Mouse (Mus musculus) gastrocnemius, postnatal 4 days (tissue): ENCODE data around the gene A630073D07Rik. TPM values are rescaled to one million over a fixed set of nuclear protein-coding genes. Genes with fewer than 3 reads are reported as not detected.
"Not testable (repeated sequence)": the region's sequence is repeated elsewhere in the genome, so short reads cannot be mapped to it uniquely, and the experiment has no call there.

Source experiments
- DNase-seq, 2 experiments: peaks; one replicate each; pipeline ENCODE4 v3.0.0; 2021 to 2022; ENCODE audit warnings: low spot score in 2 of 2, mixed read lengths in 2 of 2
- long read RNA-seq, 2 experiments: library from polyadenylated mRNA; stranded (forward); transcript quantifications; one replicate each; pipeline ENCODE4 v2.0.0; 2021
- total RNA-seq, 2 experiments: library from RNA; stranded (reverse); gene quantifications; 2 replicates each; pipeline ENCODE4 v1.2.3; 2021

A630073D07Rik gene
- total RNA-seq, result not detected
- long read RNA-seq, experiment 1, result 0 reads
- long read RNA-seq, experiment 2, result 0 reads

DNA sequence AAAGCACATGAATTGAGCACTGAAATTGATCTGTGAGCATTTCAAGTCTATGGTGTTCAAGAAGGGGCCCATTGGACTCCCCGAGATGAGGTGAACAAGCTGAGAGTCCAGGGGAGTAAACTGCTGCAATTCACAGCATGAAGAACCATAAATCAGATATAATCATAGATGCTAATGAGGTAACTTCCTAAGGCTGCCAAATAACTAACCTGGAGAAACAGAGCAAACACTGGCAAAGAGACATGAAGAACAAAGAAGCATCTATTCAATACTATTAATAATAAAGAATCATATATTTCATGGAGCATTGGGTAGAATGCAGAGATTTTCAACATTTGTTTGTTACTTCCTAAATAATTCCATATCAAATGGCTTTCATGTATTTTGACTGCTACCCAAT lies at the start of gene A630073D07Rik:
TSS of gene A630073D07Rik (minus strand) at position 101 of the 400 bp plus-strand sequence.
- DNase-seq, result no peak

DNA sequence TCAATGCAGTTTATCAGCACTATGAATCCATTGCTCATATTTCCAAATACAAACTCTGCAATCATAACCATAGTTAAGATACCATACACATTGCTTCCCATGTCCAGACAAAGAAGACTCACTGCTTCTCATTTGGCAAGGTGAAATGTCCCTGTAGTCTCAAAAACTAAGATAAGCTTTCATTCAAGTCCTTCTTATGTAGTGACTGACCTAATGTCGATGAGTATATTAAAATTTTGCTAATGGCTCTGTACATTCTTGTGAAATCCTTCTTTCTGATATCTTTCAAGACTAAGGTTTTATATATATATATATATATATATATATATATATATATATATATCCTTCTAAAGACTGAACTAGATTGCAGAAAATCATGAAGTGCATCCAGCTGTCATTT lies 49.6 kb upstream of the A630073D07Rik start, which contains the start of gene Tas2r121:
TSS of gene Tas2r121 (minus strand) at position 101 of the 400 bp plus-strand sequence.
- no peak for DNase-seq

DNA sequence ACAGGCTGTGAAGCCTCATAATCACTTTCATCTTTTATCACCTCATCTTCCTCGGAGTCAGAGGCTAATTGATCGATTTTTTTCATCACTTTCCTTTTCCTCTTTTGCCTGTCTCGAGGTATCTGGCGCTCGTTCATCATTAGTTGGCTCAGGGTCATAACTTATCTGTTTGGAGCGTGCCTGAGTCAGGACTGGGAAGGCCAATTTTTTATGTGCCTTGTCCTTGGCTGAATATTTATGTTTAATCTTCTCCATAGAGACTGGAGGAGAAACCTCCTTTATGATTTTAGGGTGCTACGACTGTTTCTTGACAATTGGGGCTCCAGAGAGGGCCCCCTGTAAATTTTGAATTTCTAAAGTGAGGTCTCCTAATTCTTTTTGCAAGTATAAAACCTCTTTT lies 40.3 kb upstream of the A630073D07Rik start:
- DNase-seq, result not testable (repeated sequence)

DNA sequence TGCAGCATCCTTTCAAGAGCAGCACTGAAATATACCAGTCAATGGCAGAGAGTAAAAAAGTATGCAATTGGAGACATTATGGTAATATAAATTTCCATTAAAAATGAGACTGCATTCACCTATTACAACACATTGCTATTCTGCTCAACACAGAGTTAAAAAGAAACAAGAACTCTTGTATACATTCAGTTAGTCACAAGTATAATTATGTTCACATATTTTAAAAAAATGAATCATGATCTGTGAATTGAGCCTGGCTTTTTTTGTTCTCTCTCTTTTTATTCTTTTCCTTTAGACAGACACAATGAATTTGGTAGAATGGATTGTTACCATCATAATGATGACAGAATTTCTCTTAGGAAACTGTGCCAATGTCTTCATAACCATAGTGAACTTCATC lies 5.3 kb upstream of the A630073D07Rik start, which contains the start of gene Tas2r120:
TSS of gene Tas2r120 (plus strand) at position 301 of the 400 bp plus-strand sequence.
- DNase-seq, result no peak

DNA sequence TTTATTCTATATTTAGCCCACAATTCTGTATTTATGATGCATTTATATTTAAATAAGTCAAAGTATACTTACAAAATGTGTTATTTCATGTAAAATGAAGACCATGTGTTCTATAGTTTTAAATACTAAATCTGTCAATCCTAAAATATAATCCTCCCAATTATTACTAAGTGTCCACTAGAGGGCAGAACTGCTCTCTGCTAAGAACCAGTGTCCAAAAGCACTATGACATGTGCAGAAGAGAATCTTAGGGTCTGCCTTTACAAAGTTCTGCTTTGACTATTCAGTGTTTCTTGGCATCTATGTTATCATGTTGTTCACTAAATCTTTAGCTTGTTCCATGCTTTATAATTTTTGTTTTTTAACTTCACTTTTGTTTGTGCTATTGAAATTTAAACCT lies 1.9 kb downstream of the A630073D07Rik start:
- DNase-seq, result no peak

DNA sequence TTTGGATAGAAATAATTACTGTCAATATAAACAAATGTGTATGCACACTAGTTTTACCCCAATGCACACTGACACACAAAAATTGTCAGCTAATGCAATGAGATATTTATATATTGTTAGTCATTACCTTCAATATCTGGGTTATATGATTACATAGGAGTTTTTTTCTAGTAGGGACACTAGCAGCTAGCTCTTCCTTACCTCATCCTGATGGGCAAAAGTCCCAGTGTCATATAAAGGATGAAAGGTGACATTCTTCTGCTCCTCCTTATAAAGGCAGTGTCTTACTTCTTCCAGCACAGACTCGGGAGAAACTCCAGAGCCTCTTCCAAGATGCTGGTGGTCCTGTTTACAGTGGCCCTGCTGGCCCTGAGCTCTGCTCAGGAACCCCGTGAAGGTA lies 55.7 kb downstream of the A630073D07Rik start, which contains the start of gene Prp2:
TSS of gene Prp2 (plus strand) at position 301 of the 400 bp plus-strand sequence.
- DNase-seq, result not testable (repeated sequence)

Other genes starting within 250 kb of the A630073D07Rik start
- gene Prh1, start 81.7 kb downstream of the A630073D07Rik start, total RNA-seq, result not detected
- gene Prp2, start 55.6 kb downstream of the A630073D07Rik start, total RNA-seq, result not detected
- not detected for gene Tas2r120, start 5.4 kb upstream of the A630073D07Rik start, total RNA-seq
- not detected for gene Tas2r121, start 49.5 kb upstream of the A630073D07Rik start, total RNA-seq
- not detected for gene Tas2r122, start 60.4 kb upstream of the A630073D07Rik start, total RNA-seq
- not detected for gene Tas2r115, start 86.5 kb upstream of the A630073D07Rik start, total RNA-seq
- gene Tas2r124, start 103.2 kb upstream of the A630073D07Rik start, total RNA-seq, result not detected
- not detected for gene Tas2r102, start 110.6 kb upstream of the A630073D07Rik start, total RNA-seq
- not detected for gene Tas2r136, start 126.6 kb upstream of the A630073D07Rik start, total RNA-seq
- gene Tas2r117, start 151.3 kb upstream of the A630073D07Rik start, total RNA-seq, result not detected
- not detected for gene Tas2r123, start 195.6 kb upstream of the A630073D07Rik start, total RNA-seq
- gene Tas2r116, start 203.9 kb upstream of the A630073D07Rik start, total RNA-seq, result not detected
- not detected for gene Tas2r110, start 216.5 kb upstream of the A630073D07Rik start, total RNA-seq
- gene Tas2r113, start 241.5 kb upstream of the A630073D07Rik start, total RNA-seq, result not detected